Comparison of ENCODE assay signal across 9 mouse cellular contexts in genomic region chr1:180604579-180604978, GRCm38 (mm10). TPM values are rescaled to one million over a fixed set of nuclear protein-coding genes. Genes with fewer than 3 reads are reported as not detected.
DNase-seq lines count a peak whose midpoint lies in the region; ATAC-seq and TF ChIP-seq lines count a peak whose summit lies in the region.
"Had no signal": no experiment of that assay in that cellular context is flagged by ENCODE, and none has a peak within 500 bp of the region (broad histone marks: within the 10 kb centered on the region; RNA-seq: fewer than 3 reads in every experiment).

No protein-coding gene starts in this region.

- no peak overlapping the region for H3K4me2 ChIP-seq in heart, embryonic 12.5 days

- no peak for TF ChIP-seq POLR2A in thymus, adult 2 months (IDR thresholded peaks at IDR 0.05; ENCODE audit: control insufficient read depth, extremely low read depth, insufficient read depth, low read length, poor library complexity)

- H3K27me3 ChIP-seq in heart, embryonic 12.5 days (replicated peaks): no peaks in the 10 kb centered on the region
- no peaks in the 10 kb centered on the region for H3K27me3 ChIP-seq in thymus, adult 2 months (ENCODE audit: control insufficient read depth, insufficient read depth, low read length)
- H3K27me3 ChIP-seq: Patski had no signal

- H3K4me1 ChIP-seq in heart, embryonic 12.5 days (replicated peaks): peaks cover 31% of the 10 kb centered on the region
- H3K4me1 ChIP-seq in thymus, adult 2 months (replicated peaks; ENCODE audit: control insufficient read depth, insufficient read depth, low read length): no peaks in the 10 kb centered on the region

- H3K9ac ChIP-seq in heart, embryonic 12.5 days: no peak overlapping the region

- peak; percentile 72; the same call in 1 of the 2 replicates for ATAC-seq in heart, embryonic 12.5 days (ENCODE audit: insufficient number of reproducible peaks, low FRiP score)
- no peak for ATAC-seq in erythroid progenitor cell, adult 5-6 weeks (replicated peaks; ENCODE audit: low FRiP score, poor library complexity, severe bottlenecking)
- no peak for ATAC-seq in megakaryocyte progenitor cell, adult 5-6 weeks (replicated peaks; ENCODE audit: poor library complexity)
- ATAC-seq: Patski had no signal

- peaks cover 5% of the 10 kb centered on the region; the same call in 1 of the 2 replicates for H3K9me3 ChIP-seq in heart, embryonic 12.5 days (replicated peaks)

- peaks cover 39% of the 10 kb centered on the region for H3K36me3 ChIP-seq in heart, embryonic 12.5 days
- peaks cover 14% of the 10 kb centered on the region for H3K36me3 ChIP-seq in thymus, adult 2 months (ENCODE audit: control insufficient read depth, insufficient read depth, low read length)

- 40% methylated on average over 4 of the region's 4 CpGs for WGBS in heart, embryonic 12.5 days
- WGBS in thymus, adult 2 months: 91% methylated on average over 4 of the region's 4 CpGs

- no peak overlapping the region for H3K4me3 ChIP-seq in heart, embryonic 12.5 days
- no peak overlapping the region for H3K4me3 ChIP-seq in thymus, adult 2 months (ENCODE audit: control insufficient read depth, insufficient read depth, low read length)

- H3K27ac ChIP-seq in heart, embryonic 12.5 days (ENCODE audit: poor library complexity, severe bottlenecking): peak overlapping the region; percentile 80
- H3K27ac ChIP-seq in thymus, adult 2 months (ENCODE audit: control insufficient read depth, insufficient read depth, low read length): no peak overlapping the region

- TF ChIP-seq CTCF in thymus, adult 2 months (IDR thresholded peaks at IDR 0.05; ENCODE audit: borderline replicate concordance, control insufficient read depth, extremely low read depth, insufficient read depth, low read length, poor library complexity): no peak

- peak; percentile 22 to 32 for DNase-seq in kidney, postnatal 36 days
- no peak for DNase-seq in kidney, adult 8-10 months
- peak; percentile 71 to 75 for DNase-seq in cerebellum, postnatal 10 days
- DNase-seq in left cerebral cortex, adult 9 months (ENCODE audit: low spot score in 2 of 2): peak; percentile 48 to 85
- no peak for DNase-seq in thymus, adult 2 months

RNA-seq across cellular contexts. Expression of gene Parp1, which starts 35.9 kb away (rescaled TPM):
- 105 and 118 TPM in 2 replicates for polyA plus RNA-seq in heart, embryonic 12.5 days (2016; fragmentation: Nextera tagmentation; extraction: Ambion mirVana)
- total RNA-seq in erythroid progenitor cell, adult 5-6 weeks (2015; ENCODE audit: low replicate concordance): 36.4 and 38.6 TPM in 2 replicates
- 20.3 and 21.3 TPM in 2 replicates for total RNA-seq in erythroid progenitor cell, adult 5-6 weeks (2017; ENCODE audit: low replicate concordance)
- 70.0 and 71.1 TPM in 2 replicates for total RNA-seq in megakaryocyte progenitor cell, adult 5-6 weeks (2015)
- total RNA-seq in megakaryocyte progenitor cell, adult 5-6 weeks (2017): 194 and 197 TPM in 2 replicates
- polyA plus RNA-seq in thymus, adult 2 months (2012; rRNA removed): 49.6 and 57.3 TPM in 2 replicates

RNA-seq across cellular contexts. Expression of gene Lin9, which starts 36.4 kb away (rescaled TPM):
- 18.5 and 19.0 TPM in 2 replicates for polyA plus RNA-seq in heart, embryonic 12.5 days (2016; fragmentation: Nextera tagmentation; extraction: Ambion mirVana)
- 84.3 and 95.2 TPM in 2 replicates for total RNA-seq in erythroid progenitor cell, adult 5-6 weeks (2015; ENCODE audit: low replicate concordance)
- total RNA-seq in erythroid progenitor cell, adult 5-6 weeks (2017; ENCODE audit: low replicate concordance): 62.6 and 87.4 TPM in 2 replicates
- 26.6 and 31.1 TPM in 2 replicates for total RNA-seq in megakaryocyte progenitor cell, adult 5-6 weeks (2015)
- 31.4 and 41.9 TPM in 2 replicates for total RNA-seq in megakaryocyte progenitor cell, adult 5-6 weeks (2017)
- polyA plus RNA-seq in thymus, adult 2 months (2012; rRNA removed): 16.9 and 21.6 TPM in 2 replicates

Comparison
In these comparisons a context has a peak if more than half of its experiments do, and no peak if none do; other contexts are left out.
1. DNase-seq: peak in kidney, postnatal 36 days (2 of 2), cerebellum, postnatal 10 days (2 of 2) and left cerebral cortex, adult 9 months (2 of 2); none in kidney, adult 8-10 months (0 of 2) and thymus, adult 2 months (single experiment).